Mouse (Mus musculus) E14TG2a.4 (cell line): Measurements from ENCODE around the gene Dclk2.

Source experiments
- H3K27me3 ChIP-seq: 2 replicates; pipeline ENCODE4 v1.6.1; 2014; ENCODE audit warnings: low read length, control low read depth; ENCODE audit not compliant: insufficient read depth
- H3K36me3 ChIP-seq: 2 replicates; pipeline ENCODE4 v1.6.1; 2014; ENCODE audit warnings: low read length, control low read depth; ENCODE audit not compliant: insufficient read depth
- H3K4me1 ChIP-seq: replicated peaks from 2 replicates; pipeline ENCODE4 v1.6.1; 2014; ENCODE audit warnings: low read depth, low read length, control low read depth
- H3K4me3 ChIP-seq: replicated peaks from 2 replicates; pipeline ENCODE4 v1.5.1; 2014; ENCODE audit warnings: mild to moderate bottlenecking, low read length
- H3K9me3 ChIP-seq: 2 replicates; pipeline ENCODE4 v1.6.1; 2014; ENCODE audit warnings: low read length, control low read depth
- CTCF ChIP-seq: conservative IDR thresholded peaks from 2 replicates; pipeline ENCODE4 v1.5.1; 2014; ENCODE audit warnings: low read length
- NANOG ChIP-seq: IDR thresholded peaks from 2 replicates; pipeline ENCODE4 v1.6.1; 2014; ENCODE audit warnings: borderline replicate concordance, low read length, mixed read lengths
- POU5F1 ChIP-seq: IDR thresholded peaks from 2 replicates; pipeline ENCODE4 v1.6.1; 2014; ENCODE audit warnings: low read length, borderline replicate concordance

Gene Dclk2

DNA sequence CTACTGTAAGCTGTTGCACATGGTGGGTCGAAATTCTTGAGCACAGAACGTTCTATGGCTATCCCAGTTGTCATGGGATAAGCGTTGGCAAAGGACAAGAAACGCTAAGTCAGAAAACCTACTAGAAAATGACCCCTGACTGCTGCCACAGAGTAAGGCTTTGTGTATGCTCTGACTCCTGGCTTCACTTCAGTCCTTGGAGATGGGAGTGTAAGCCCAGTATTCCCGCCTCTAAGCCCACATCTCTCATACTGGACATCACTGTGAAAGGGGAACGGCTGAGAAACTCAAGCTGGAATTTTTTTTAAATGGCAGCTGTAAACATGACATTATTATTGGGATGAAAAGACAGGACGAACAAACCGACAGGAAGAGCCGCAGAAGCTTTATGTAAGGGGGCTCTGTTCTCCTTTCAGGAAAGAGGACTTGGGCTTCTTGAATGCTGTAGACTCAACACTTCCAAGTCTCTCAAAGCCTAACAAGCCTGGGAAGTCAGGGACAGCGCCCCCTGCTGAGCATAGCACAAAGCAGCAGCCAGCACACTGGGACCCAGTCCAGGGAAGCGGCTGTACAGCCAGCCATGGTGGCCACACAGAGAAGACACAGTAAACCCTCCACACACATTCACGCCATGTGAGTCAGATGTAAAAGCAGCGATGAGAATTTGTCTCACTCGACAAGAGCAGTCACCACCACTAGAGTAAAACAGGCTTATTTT lies 112.7 kb downstream of the Dclk2 start:
- H3K9me3 ChIP-seq, result no peaks in the 10 kb centered on the region
- no peaks in the 10 kb centered on the region for H3K27me3 ChIP-seq
- H3K4me1 ChIP-seq, result peaks cover 19% of the 10 kb centered on the region
- H3K4me3 ChIP-seq, result no peak overlapping the region
- TF ChIP-seq CTCF, result peak; percentile 85
- 0 out of 2 replicates have a peak, but pooled peaks have one; percentile 16 for TF ChIP-seq POU5F1
- TF ChIP-seq NANOG, result no peak
- H3K36me3 ChIP-seq, result peaks cover 27% of the 10 kb centered on the region

DNA sequence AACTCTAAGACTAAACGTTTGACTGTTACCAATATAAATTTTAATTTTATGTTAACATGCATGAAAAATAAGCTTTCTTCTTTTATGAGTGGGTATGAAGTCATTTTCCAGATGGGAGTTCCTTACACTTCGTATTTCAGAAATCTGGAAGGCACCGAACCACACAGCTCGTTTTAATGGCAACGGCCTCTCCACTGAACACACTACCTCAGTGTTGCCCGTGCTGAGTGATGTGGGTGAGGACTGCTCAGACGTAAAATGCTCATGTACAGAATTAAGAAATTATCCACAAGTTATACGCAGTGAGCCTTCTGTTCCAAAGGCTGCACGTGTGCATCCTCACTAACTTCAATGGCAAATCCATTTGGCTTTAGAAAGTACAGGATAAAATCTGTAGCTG lies 113.8 kb downstream of the Dclk2 start:
- peaks cover 17% of the 10 kb centered on the region for H3K4me1 ChIP-seq

DNA sequence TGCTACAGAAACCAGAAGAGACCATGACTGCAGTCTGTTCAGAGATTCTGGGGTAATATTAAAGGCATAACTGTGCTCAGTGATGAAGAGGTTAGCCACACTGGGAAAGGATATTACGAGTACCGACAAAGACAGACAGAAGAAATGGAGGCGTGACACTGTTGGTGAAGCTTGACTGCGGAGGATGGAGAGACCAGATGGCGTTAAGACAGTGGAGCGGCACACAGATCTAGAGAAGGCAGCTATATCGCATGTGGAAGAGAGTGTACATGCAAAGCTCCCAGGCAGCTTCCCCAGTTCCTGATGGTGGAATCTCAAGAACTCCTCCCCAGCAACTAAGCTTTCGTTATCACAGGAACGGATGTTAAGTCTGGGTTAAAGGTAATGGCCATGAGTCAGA lies 116.4 kb downstream of the Dclk2 start:
- Histone ChIP-seq H3K4me3 (no peak overlapping the region), H3K9me3 (no peaks in the 10 kb centered on the region), H3K36me3 (peaks cover 40% of the 10 kb centered on the region), H3K4me1 (peaks cover 24% of the 10 kb centered on the region), H3K27me3 (no peaks in the 10 kb centered on the region)
- TF ChIP-seq CTCF (no peak), NANOG (no peak), POU5F1 (no peak)

More for the DNA sequence above, 113.8 kb downstream of the Dclk2 start:
- TF ChIP-seq POU5F1 (no peak), CTCF (no peak), NANOG (no peak)
- Histone ChIP-seq H3K4me3 (no peak overlapping the region), H3K27me3 (no peaks in the 10 kb centered on the region), H3K9me3 (no peaks in the 10 kb centered on the region), H3K36me3 (peaks cover 32% of the 10 kb centered on the region)

DNA sequence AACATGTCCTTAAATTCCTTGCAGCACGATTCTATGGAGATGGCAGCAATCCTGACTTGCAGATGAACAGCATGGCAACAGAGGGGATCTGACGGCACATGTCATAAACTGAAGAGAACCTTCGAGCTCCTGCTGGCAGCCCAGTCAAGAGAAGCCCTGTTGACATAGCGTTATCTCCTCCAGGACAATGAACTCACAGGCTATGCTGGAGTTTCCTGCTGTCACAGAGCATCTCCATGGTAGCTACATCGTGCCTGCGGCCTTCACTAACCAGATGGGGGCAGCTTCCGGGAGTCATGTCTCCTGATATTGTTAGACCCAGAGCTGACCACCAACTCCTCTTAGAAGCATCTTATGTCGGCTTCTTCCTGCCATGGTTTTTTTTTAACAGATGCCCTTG lies 117.8 kb downstream of the Dclk2 start:
- TF ChIP-seq NANOG (no peak), POU5F1 (no peak), CTCF (no peak)

DNA sequence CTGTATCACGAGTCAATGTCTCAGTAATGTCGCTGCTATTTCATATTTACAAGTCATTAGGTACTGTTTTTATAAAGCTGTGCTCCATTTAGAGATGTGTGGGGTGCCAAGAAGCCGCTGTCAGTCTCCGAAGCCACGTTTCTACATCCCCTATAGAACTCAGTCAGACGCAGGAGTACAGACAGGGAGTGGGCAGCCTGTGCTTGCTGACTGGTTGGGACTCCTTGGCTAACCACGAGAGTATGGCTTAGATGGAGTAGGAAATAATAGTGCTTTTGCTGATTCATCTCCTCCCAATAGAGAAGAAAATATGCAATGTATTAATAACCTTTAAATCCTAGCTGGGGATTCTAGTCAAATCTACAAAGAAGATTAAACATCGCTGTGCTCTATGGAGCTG lies 119.8 kb downstream of the Dclk2 start:
- no peaks in the 10 kb centered on the region for H3K27me3 ChIP-seq
- TF ChIP-seq NANOG, result no peak
- no peak for TF ChIP-seq POU5F1
- no peak for TF ChIP-seq CTCF
- H3K4me3 ChIP-seq, result no peak overlapping the region
- H3K9me3 ChIP-seq, result no peaks in the 10 kb centered on the region
- peaks cover 14% of the 10 kb centered on the region for H3K4me1 ChIP-seq
- peaks cover 58% of the 10 kb centered on the region for H3K36me3 ChIP-seq

More for the DNA sequence above, 117.8 kb downstream of the Dclk2 start:
- Histone ChIP-seq H3K9me3 (no peaks in the 10 kb centered on the region), H3K4me3 (no peak overlapping the region), H3K27me3 (no peaks in the 10 kb centered on the region), H3K36me3 (peaks cover 51% of the 10 kb centered on the region), H3K4me1 (peaks cover 15% of the 10 kb centered on the region)

DNA sequence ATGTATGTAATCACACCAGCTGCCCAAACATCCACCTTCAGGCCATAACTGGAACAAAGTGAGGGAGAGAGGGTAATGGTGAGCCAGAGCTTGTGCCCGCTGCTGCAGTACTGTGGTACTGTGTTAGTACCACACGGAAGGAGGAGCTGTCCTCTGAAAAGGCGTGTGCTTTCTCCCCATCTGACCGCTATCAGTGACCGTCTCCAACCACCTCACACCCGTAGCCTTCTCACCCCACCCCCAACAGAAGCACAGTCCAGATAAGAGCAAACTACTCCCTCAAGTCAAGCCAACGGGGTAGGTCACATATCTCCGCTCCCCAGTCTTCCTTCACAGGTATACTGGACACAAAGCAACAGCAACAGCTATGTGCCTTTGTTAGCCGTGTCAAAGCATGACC lies 121.6 kb downstream of the Dclk2 start:
- Histone ChIP-seq H3K27me3 (no peaks in the 10 kb centered on the region), H3K4me3 (no peak overlapping the region), H3K9me3 (no peaks in the 10 kb centered on the region), H3K36me3 (peaks cover 53% of the 10 kb centered on the region), H3K4me1 (peaks cover 14% of the 10 kb centered on the region)
- no peak for TF ChIP-seq CTCF

DNA sequence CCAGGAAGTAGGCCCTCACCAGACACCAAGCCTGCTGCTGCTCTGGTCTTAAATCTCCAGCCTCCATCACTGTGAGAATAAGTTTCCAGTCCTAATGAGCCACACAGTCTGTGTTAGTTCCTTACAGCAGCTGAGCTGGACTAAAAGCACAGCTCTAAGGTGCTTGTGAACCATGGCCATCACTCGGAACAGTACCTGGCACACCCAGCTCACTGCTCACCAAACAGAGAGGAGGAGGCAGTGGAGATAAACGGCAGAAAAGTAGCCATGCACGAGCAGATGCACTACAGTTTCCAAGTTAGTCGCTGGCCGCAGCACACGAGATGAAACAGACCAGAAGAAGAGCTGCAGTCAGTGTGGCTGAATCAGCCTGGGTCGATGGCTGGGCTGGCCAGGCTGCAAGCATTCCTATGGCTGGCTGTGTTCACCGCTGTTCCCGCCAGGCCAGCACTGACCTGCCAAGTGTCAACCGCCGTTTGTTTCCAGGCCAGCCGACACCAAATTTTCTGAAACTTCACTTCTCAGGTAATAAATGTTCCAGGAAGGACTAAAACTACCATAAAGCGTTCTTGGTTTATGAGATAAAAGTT lies 122.7 kb downstream of the Dclk2 start:
- H3K36me3 ChIP-seq, result peaks cover 57% of the 10 kb centered on the region
- no peak overlapping the region for H3K4me3 ChIP-seq
- H3K27me3 ChIP-seq, result no peaks in the 10 kb centered on the region
- H3K9me3 ChIP-seq, result no peaks in the 10 kb centered on the region
- H3K4me1 ChIP-seq, result peaks cover 11% of the 10 kb centered on the region
- TF ChIP-seq NANOG, result no peak
- no peak for TF ChIP-seq POU5F1
- no peak for TF ChIP-seq CTCF

DNA sequence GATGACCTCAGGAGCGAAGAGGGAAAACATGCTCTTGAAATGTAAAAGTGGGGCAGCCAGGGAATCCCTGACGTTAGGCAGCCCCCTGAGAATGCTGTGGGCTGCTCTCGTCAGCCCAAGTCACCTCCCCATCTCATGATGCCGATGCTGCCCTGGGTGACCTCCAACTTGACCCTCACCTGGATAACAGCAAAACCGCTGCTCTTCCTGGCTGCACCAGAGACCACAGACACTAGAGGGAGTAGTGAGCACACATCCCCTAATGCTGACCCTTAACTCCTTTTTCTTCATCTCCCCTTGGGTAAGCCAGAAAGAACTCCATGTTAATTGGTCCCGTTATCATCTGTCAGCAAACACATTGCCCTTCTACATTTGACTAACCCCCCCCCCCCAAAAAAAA lies 123.9 kb downstream of the Dclk2 start:
- Histone ChIP-seq H3K4me3 (no peak overlapping the region; the same call in 1 of the 2 replicates), H3K4me1 (peaks cover 10% of the 10 kb centered on the region)
- TF ChIP-seq POU5F1 (no peak), CTCF (peak; percentile 81), NANOG (no peak)

More for the DNA sequence above, 123.9 kb downstream of the Dclk2 start:
- no peaks in the 10 kb centered on the region for H3K27me3 ChIP-seq
- peaks cover 65% of the 10 kb centered on the region for H3K36me3 ChIP-seq
- no peaks in the 10 kb centered on the region for H3K9me3 ChIP-seq
